Mouse (Mus musculus) CH12.LX (cell line): ENCODE results near the gene Lrig3.

Source experiments
- BHLHE40 ChIP-seq: IDR thresholded peaks from 2 replicates; pipeline ENCODE4 v1.6.1; 2011; ENCODE audit warnings: mild to moderate bottlenecking, low read depth, low read length, improper control_type of control experiment
- CHD1 ChIP-seq: IDR thresholded peaks from 2 replicates; pipeline ENCODE4 v1.6.1; 2012; ENCODE audit warnings: low read depth, low read length, improper control_type of control experiment, inconsistent platforms
- CHD2 ChIP-seq: IDR thresholded peaks from 2 replicates; pipeline ENCODE4 v1.6.1; 2011; ENCODE audit warnings: low read length, improper control_type of control experiment
- CTCF ChIP-seq, 2 experiments: IDR thresholded peaks in 1 of 2; conservative IDR thresholded peaks in 1 of 2; 2 replicates each; pipeline ENCODE4 v1.5.1; 2011 to 2012; ENCODE audit warnings: low read depth in 2 of 2, low read length in 2 of 2, improper control_type of control experiment in 1 of 2, inconsistent platforms in 1 of 2, mild to moderate bottlenecking in 1 of 2, moderate library complexity in 1 of 2
- ELF1 ChIP-seq: IDR thresholded peaks from 2 replicates; pipeline ENCODE4 v1.6.1; 2014; ENCODE audit warnings: low read depth, mild to moderate bottlenecking, inconsistent platforms, low read length, improper control_type of control experiment
- EP300 ChIP-seq: IDR thresholded peaks from 2 replicates; pipeline ENCODE4 v1.6.1; 2011; ENCODE audit warnings: low read length, improper control_type of control experiment
- HCFC1 ChIP-seq: IDR thresholded peaks from 2 replicates; pipeline ENCODE4 v1.6.1; 2012; ENCODE audit warnings: low read depth, mild to moderate bottlenecking, inconsistent platforms, low read length, improper control_type of control experiment
- MAFK ChIP-seq: IDR thresholded peaks from 2 replicates; pipeline ENCODE4 v1.6.1; 2011; ENCODE audit warnings: low read length, improper control_type of control experiment; ENCODE audit not compliant: insufficient replicate concordance
- MAX ChIP-seq: IDR thresholded peaks from 2 replicates; pipeline ENCODE4 v1.6.1; 2011; ENCODE audit warnings: low read length, improper control_type of control experiment
- MAZ ChIP-seq: IDR thresholded peaks from 2 replicates; pipeline ENCODE4 v1.6.1; 2012; ENCODE audit warnings: low read depth, mild to moderate bottlenecking, inconsistent platforms, low read length, improper control_type of control experiment, moderate library complexity
- NRF1 ChIP-seq: IDR thresholded peaks from 2 replicates; pipeline ENCODE4 v1.6.1; 2014; ENCODE audit warnings: low read depth, mild to moderate bottlenecking, inconsistent platforms, low read length, improper control_type of control experiment, moderate library complexity
- POLR2A ChIP-seq: IDR thresholded peaks from 2 replicates; pipeline ENCODE4 v1.6.1; 2011; ENCODE audit warnings: low read depth, mild to moderate bottlenecking, improper control_type of control experiment, low read length
- RAD21 ChIP-seq: IDR thresholded peaks from 2 replicates; pipeline ENCODE4 v1.6.1; 2011; ENCODE audit warnings: low read depth, mild to moderate bottlenecking, low read length, improper control_type of control experiment, moderate library complexity
- TBP ChIP-seq: conservative IDR thresholded peaks from 2 replicates; pipeline ENCODE4 v1.6.1; 2011; ENCODE audit warnings: low read depth, low read length, improper control_type of control experiment

GRCm38 (mm10) chr10:125948842-125949474 is 17.0 kb upstream of the Lrig3 start:
- TF ChIP-seq CTCF (conservative IDR thresholded peaks at IDR 0.05 in 1 of 2, IDR thresholded peaks at IDR 0.05 in 1 of 2; ENCODE audit: low read depth in 2 of 2, low read length in 2 of 2) = no peak
- no peak for TF ChIP-seq MAX
- no peak for TF ChIP-seq MAZ
- TF ChIP-seq ELF1 = no peak
- TF ChIP-seq NRF1 = no peak
- TF ChIP-seq BHLHE40 = no peak
- no peak for TF ChIP-seq HCFC1
- no peak for TF ChIP-seq POLR2A
- TF ChIP-seq RAD21 = no peak
- no peak for TF ChIP-seq TBP
- TF ChIP-seq MAFK = no peak
- TF ChIP-seq CHD1 = no peak
- no peak for TF ChIP-seq EP300
- no peak for TF ChIP-seq CHD2
